In the genomic region with DNA sequence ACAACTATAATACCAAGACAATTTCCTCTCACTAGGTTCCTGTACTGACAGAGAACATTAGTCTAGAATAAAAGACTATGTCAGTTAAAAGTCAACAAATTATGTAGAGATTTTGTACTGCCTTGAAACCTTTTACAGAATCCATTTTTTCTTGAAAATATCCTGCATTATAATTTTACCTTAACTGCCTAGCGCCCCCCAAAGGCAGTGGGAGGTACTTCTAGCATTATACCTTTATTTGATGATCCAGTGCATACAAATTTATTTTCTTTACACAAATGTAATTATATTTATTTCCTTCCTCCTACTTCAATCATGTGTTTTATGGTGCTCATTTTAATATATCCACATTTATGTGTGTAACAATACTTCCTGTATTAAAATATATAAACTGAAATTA, we compare ENCODE assay signal across 21 mouse cellular contexts.
DNase-seq lines count a peak whose midpoint lies in the region; ATAC-seq and TF ChIP-seq lines count a peak whose summit lies in the region.
"Had no signal": no experiment of that assay in that cellular context is flagged by ENCODE, and none has a peak within 500 bp of the region (broad histone marks: within the 10 kb centered on the region; RNA-seq: fewer than 3 reads in every experiment).

No protein-coding gene starts in this region.

- peak; percentile 3 for DNase-seq in adrenal gland, postnatal 14 days
- no peak for DNase-seq in adrenal gland, postnatal 25 days
- no peak for DNase-seq in layer of hippocampus, adult 2 months (ENCODE audit: low spot score in 2 of 2)
- no peak for DNase-seq in layer of hippocampus, postnatal 14 days (ENCODE audit: low spot score in 2 of 2)
- DNase-seq in ES-E14 (ENCODE audit: low read depth, low spot score), result peak; percentile 1
- no peak for DNase-seq in stomach, postnatal 0 days (ENCODE audit: low spot score)
- DNase-seq in forebrain, embryonic 10.5 days (ENCODE audit: extremely low spot score, low spot score), result no peak
- DNase-seq in cerebellum, postnatal 36 days, result no peak
- DNase-seq: adrenal gland, postnatal 36 days; cerebellum, adult 2 months; cerebellum, postnatal 10 days; forebrain, postnatal 0 days; gastrocnemius, postnatal 36 days; heart, adult 11 months; heart, postnatal 10 days; kidney, adult 18-20 months had no signal

- in situ Hi-C loops in ES-E14 (cut with MboI; ENCODE audit: low sequenced_read_pairs in 2 of 2, unreplicated experiment in 2 of 2), result no loop called here

- H3K9ac ChIP-seq in ES-E14 (ENCODE audit: insufficient read depth, low read depth, low read length, poor library complexity, severe bottlenecking), result no peak overlapping the region
- no peak overlapping the region for H3K9ac ChIP-seq in stomach, postnatal 0 days (ENCODE audit: low read length)
- H3K9ac ChIP-seq: embryonic facial prominence, embryonic 13.5 days; forebrain, embryonic 13.5 days; forebrain, postnatal 0 days; hindbrain, embryonic 13.5 days; intestine, embryonic 15.5 days had no signal

- no peak for ATAC-seq in stomach, postnatal 0 days (ENCODE audit: low FRiP score, low TSS enrichment)
- ATAC-seq: forebrain, embryonic 13.5 days; forebrain, postnatal 0 days; intestine, embryonic 15.5 days had no signal

- H3K4me3 ChIP-seq in layer of hippocampus, adult 2 months, result no peak overlapping the region
- H3K4me3 ChIP-seq in ES-E14 (ENCODE audit: insufficient read depth in 1 of 2, low read depth in 1 of 2, low read length in 2 of 2, poor library complexity in 1 of 2, severe bottlenecking in 1 of 2), result no peak overlapping the region
- H3K4me3 ChIP-seq in stomach, postnatal 0 days (ENCODE audit: low read depth, low read length), result no peak overlapping the region
- no peak overlapping the region for H3K4me3 ChIP-seq in forebrain, embryonic 10.5 days
- H3K4me3 ChIP-seq: embryonic facial prominence, embryonic 13.5 days; forebrain, embryonic 13.5 days; heart, embryonic 10.5 days; hindbrain, embryonic 13.5 days; intestine, embryonic 15.5 days had no signal

- TF ChIP-seq EP300 in stomach, postnatal 0 days (optimal IDR thresholded peaks at IDR 0.05), result no peak

- WGBS in stomach, postnatal 0 days, result 5% methylated on average over 1 of the region's 1 CpGs
- 8% methylated on average over 1 of the region's 1 CpGs for whole genome bisulfite sequencing in forebrain, embryonic 10.5 days

- H3K9me3 ChIP-seq in ES-E14 (ENCODE audit: control insufficient read depth, insufficient read depth, low read depth, low read length), result no peaks in the 10 kb centered on the region
- H3K9me3 ChIP-seq in stomach, postnatal 0 days (ENCODE audit: control insufficient read depth, low read length), result no peaks in the 10 kb centered on the region
- H3K9me3 ChIP-seq in forebrain, embryonic 10.5 days, result no peaks in the 10 kb centered on the region
- H3K9me3 ChIP-seq: embryonic facial prominence, embryonic 13.5 days; forebrain, embryonic 13.5 days; heart, embryonic 10.5 days; hindbrain, embryonic 13.5 days; intestine, embryonic 15.5 days had no signal

- H3K36me3 ChIP-seq in ES-E14 (ENCODE audit: control insufficient read depth, insufficient read depth, low read length, poor library complexity, severe bottlenecking), result no peaks in the 10 kb centered on the region
- no peaks in the 10 kb centered on the region for H3K36me3 ChIP-seq in stomach, postnatal 0 days (ENCODE audit: control insufficient read depth, insufficient read depth, low read length)
- no peaks in the 10 kb centered on the region for H3K36me3 ChIP-seq in forebrain, embryonic 10.5 days (replicated peaks)
- H3K36me3 ChIP-seq: embryonic facial prominence, embryonic 13.5 days; heart, embryonic 10.5 days; hindbrain, embryonic 13.5 days; intestine, embryonic 15.5 days had no signal

- H3K27me3 ChIP-seq in stomach, postnatal 0 days (ENCODE audit: control insufficient read depth, insufficient read depth, low read length), result no peaks in the 10 kb centered on the region
- H3K27me3 ChIP-seq in forebrain, embryonic 10.5 days (ENCODE audit: poor library complexity, severe bottlenecking), result no peaks in the 10 kb centered on the region
- H3K27me3 ChIP-seq: embryonic facial prominence, embryonic 13.5 days; forebrain, embryonic 13.5 days; hindbrain, embryonic 13.5 days; intestine, embryonic 15.5 days had no signal

- no peak overlapping the region for H3K27ac ChIP-seq in layer of hippocampus, adult 2 months
- no peak overlapping the region for H3K27ac ChIP-seq in ES-E14 (ENCODE audit: insufficient read depth, low read depth, low read length, poor library complexity, severe bottlenecking)
- H3K27ac ChIP-seq in stomach, postnatal 0 days (replicated peaks), result no peak overlapping the region
- H3K27ac ChIP-seq in forebrain, embryonic 10.5 days, result no peak overlapping the region
- H3K27ac ChIP-seq: embryonic facial prominence, embryonic 13.5 days; forebrain, embryonic 13.5 days; heart, embryonic 10.5 days; hindbrain, embryonic 13.5 days; intestine, embryonic 15.5 days had no signal

- TF ChIP-seq CTCF in layer of hippocampus, adult 2 months (conservative IDR thresholded peaks at IDR 0.05), result peak; percentile 60
- peak; percentile 16; the same call in 1 of the 2 replicates for TF ChIP-seq CTCF in stomach, postnatal 0 days (IDR thresholded peaks at IDR 0.05; ENCODE audit: low read depth)

- no peaks in the 10 kb centered on the region for H3K4me1 ChIP-seq in ES-E14 (ENCODE audit: control insufficient read depth in 2 of 2, insufficient read depth in 2 of 2, low read length in 2 of 2, poor library complexity in 1 of 2)
- no peaks in the 10 kb centered on the region for H3K4me1 ChIP-seq in stomach, postnatal 0 days (replicated peaks; ENCODE audit: control insufficient read depth, insufficient read depth)
- no peaks in the 10 kb centered on the region for H3K4me1 ChIP-seq in forebrain, embryonic 10.5 days
- H3K4me1 ChIP-seq: embryonic facial prominence, embryonic 13.5 days; forebrain, embryonic 13.5 days; heart, embryonic 10.5 days; hindbrain, embryonic 13.5 days; intestine, embryonic 15.5 days had no signal

- no peak overlapping the region for H3K4me2 ChIP-seq in stomach, postnatal 0 days (replicated peaks; ENCODE audit: low read depth)
- H3K4me2 ChIP-seq: embryonic facial prominence, embryonic 13.5 days; forebrain, embryonic 13.5 days; hindbrain, embryonic 13.5 days; intestine, embryonic 15.5 days had no signal

TF ChIP-seq in ES-E14, 5 proteins besides CTCF, POLR2A, EP300 and RAD21:
- TF ChIP-seq CHD2 (IDR thresholded peaks at IDR 0.05; ENCODE audit: low read depth, low read length) (no peak), ZNF384 (IDR thresholded peaks at IDR 0.05; ENCODE audit: low read depth, low read length) (no peak), MAFK (IDR thresholded peaks at IDR 0.05; ENCODE audit: insufficient read depth, low read depth, low read length) (no peak), ZC3H11A (IDR thresholded peaks at IDR 0.05; ENCODE audit: borderline replicate concordance, low read depth, low read length) (no peak), HCFC1 (IDR thresholded peaks at IDR 0.05; ENCODE audit: borderline replicate concordance, insufficient read depth, low read length) (no peak)
TF ChIP-seq in ES-E14: peak in this region for 0.

Comparison
In these comparisons a context has a peak if more than half of its experiments do, and no peak if none do; other contexts are left out.
1. DNase-seq: peak in adrenal gland, postnatal 14 days (single experiment) and ES-E14 (single experiment); none in adrenal gland, postnatal 25 days (single experiment), layer of hippocampus, adult 2 months (0 of 2), layer of hippocampus, postnatal 14 days (0 of 2), stomach, postnatal 0 days (single experiment), forebrain, embryonic 10.5 days (single experiment) and cerebellum, postnatal 36 days (0 of 2).